Mouse (Mus musculus) embryonic facial prominence, embryonic 11.5 days (tissue): ENCODE data around the gene Mast4. TPM values are rescaled to one million over a fixed set of nuclear protein-coding genes. Genes with fewer than 3 reads are reported as not detected.
A peak's percentile ranks its signal among the peaks of the same experiment; 100 is the strongest.

Experiments
- ATAC-seq: fragments of 200-750 bp; cut with Nextera tagmentation; replicated peaks from 2 replicates; pipeline ENCODE4 v1.8.0; 2017; ENCODE audit warnings: low read depth; ENCODE audit not compliant: insufficient number of reproducible peaks, low FRiP score, low TSS enrichment
- DNase-seq: peaks from one replicate; pipeline ENCODE4 v3.0.0-alpha.2; 2015; ENCODE audit warnings: low spot score
- H3K27ac ChIP-seq: fragments of 300-500 bp; sonication (generic); replicated peaks from 2 replicates; pipeline ENCODE4 v1.5.1; 2014; ENCODE audit warnings: mild to moderate bottlenecking, low read depth, low read length, control low read depth
- H3K27me3 ChIP-seq: fragments of 300-500 bp; sonication (generic); 2 replicates; pipeline ENCODE4 v1.6.1; 2014; ENCODE audit warnings: mild to moderate bottlenecking, low read length, moderate library complexity, mixed read lengths; ENCODE audit not compliant: control insufficient read depth, insufficient read depth
- H3K36me3 ChIP-seq: fragments of 300-500 bp; sonication (generic); replicated peaks from 2 replicates; pipeline ENCODE4 v1.6.1; 2014; ENCODE audit warnings: low read depth, mild to moderate bottlenecking, low read length, moderate library complexity, mixed read lengths; ENCODE audit not compliant: control insufficient read depth, insufficient read depth
- H3K4me1 ChIP-seq: fragments of 300-500 bp; sonication (generic); 2 replicates; pipeline ENCODE4 v1.6.1; 2014; ENCODE audit warnings: low read length, mixed read lengths; ENCODE audit not compliant: control insufficient read depth, insufficient read depth
- H3K4me2 ChIP-seq: fragments of 300-500 bp; sonication (generic); 2 replicates; pipeline ENCODE4 v1.6.1; 2014; ENCODE audit warnings: low read depth, mild to moderate bottlenecking, control low read depth, low read length, moderate library complexity
- H3K4me3 ChIP-seq: fragments of 300-500 bp; sonication (generic); 2 replicates; pipeline ENCODE4 v1.5.1; 2014; ENCODE audit warnings: low read depth, low read length, control low read depth
- H3K9ac ChIP-seq: fragments of 300-500 bp; sonication (generic); replicated peaks from 2 replicates; pipeline ENCODE4 v1.6.1; 2014; ENCODE audit warnings: mild to moderate bottlenecking, control low read depth, low read length
- H3K9me3 ChIP-seq: fragments of 300-500 bp; sonication (generic); replicated peaks from 2 replicates; pipeline ENCODE4 v1.6.1; 2016; ENCODE audit warnings: mild to moderate bottlenecking, low read length, inconsistent platforms, mixed read lengths; ENCODE audit not compliant: control insufficient read depth
- WGBS: fragments of 180-500 bp; shearing (Covaris S2); extraction: QIAGEN DNeasy Blood & Tissue Kit; methylation state at CpG from one replicate; pipeline ENCODE4 v1.1.7; 2014; 5-methylcytosine and 5-hydroxymethylcytosine counted together
- polyA plus RNA-seq: library from polyadenylated mRNA; unstranded; fragments of >200 nt; fragmentation: Nextera tagmentation; extraction: Ambion mirVana; gene quantifications from 2 replicates; pipeline ENCODE4 v1.2.1, GENCODE M21; 2014

The Mast4 gene
- polyA plus RNA-seq, 1 experiment from 2014 or later = 17.1 TPM

- Histone ChIP-seq H3K27me3 (no peaks in the 10 kb centered on the region), H3K4me3 (no peak overlapping the region), H3K36me3 (no peaks in the 10 kb centered on the region), H3K27ac (no peak overlapping the region), H3K9ac (no peak overlapping the region), H3K9me3 (no peaks in the 10 kb centered on the region), H3K4me2 (no peak overlapping the region), H3K4me1 (peaks cover 3% of the 10 kb centered on the region)
- WGBS = 47% methylated on average over 15 of the region's 15 CpGs
- no peak for DNase-seq
- ATAC-seq = no peak
Measured at GRCm38 (mm10) chr13:102894287-102895234, 439.7 kb downstream of the Mast4 start.

DNA sequence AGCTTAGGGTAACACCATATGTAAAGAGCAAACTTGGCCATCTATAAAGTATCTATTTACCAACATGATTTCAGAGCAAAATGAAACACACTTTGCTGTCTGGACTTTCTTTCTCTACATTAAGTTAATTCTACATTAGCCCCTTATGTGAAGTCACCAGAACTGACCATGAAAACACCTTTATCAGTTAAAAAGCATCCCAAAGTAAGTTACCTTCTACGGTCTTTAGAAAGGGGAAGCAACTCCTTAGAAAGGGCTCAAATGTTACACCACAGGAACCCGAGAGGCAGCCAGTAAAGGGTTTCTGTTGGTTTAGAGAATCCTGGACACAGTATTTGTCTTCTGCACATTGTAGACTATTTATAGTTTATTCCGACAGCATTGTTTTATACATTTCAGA is 441.5 kb downstream of the Mast4 start:
- Histone ChIP-seq H3K9ac (no peak overlapping the region), H3K4me3 (no peak overlapping the region), H3K27me3 (no peaks in the 10 kb centered on the region), H3K9me3 (no peaks in the 10 kb centered on the region), H3K27ac (no peak overlapping the region), H3K36me3 (no peaks in the 10 kb centered on the region), H3K4me2 (no peak overlapping the region), H3K4me1 (peaks cover 3% of the 10 kb centered on the region; the same call in 1 of the 2 replicates)
- ATAC-seq (no peak), DNase-seq (no peak)
- WGBS = 86% methylated on average over 3 of the region's 3 CpGs

GRCm38 (mm10) chr13:102889989-102890388 is 444.3 kb downstream of the Mast4 start:
- no peak overlapping the region for H3K9ac ChIP-seq
- peaks cover 3% of the 10 kb centered on the region; the same call in 1 of the 2 replicates for H3K4me1 ChIP-seq
- WGBS = 80% methylated on average over 10 of the region's 10 CpGs
- H3K9me3 ChIP-seq = no peaks in the 10 kb centered on the region
- no peaks in the 10 kb centered on the region for H3K36me3 ChIP-seq
- ATAC-seq = no peak
- H3K27ac ChIP-seq = no peak overlapping the region
- no peaks in the 10 kb centered on the region for H3K27me3 ChIP-seq
- DNase-seq = no peak
- H3K4me2 ChIP-seq = no peak overlapping the region
- no peak overlapping the region for H3K4me3 ChIP-seq

GRCm38 (mm10) chr13:102889537-102889936 is 444.8 kb downstream of the Mast4 start:
- ATAC-seq = no peak
- no peak for DNase-seq
- Histone ChIP-seq H3K27ac (no peak overlapping the region), H3K4me3 (no peak overlapping the region), H3K4me2 (no peak overlapping the region), H3K9me3 (no peaks in the 10 kb centered on the region), H3K9ac (no peak overlapping the region), H3K27me3 (no peaks in the 10 kb centered on the region), H3K36me3 (no peaks in the 10 kb centered on the region), H3K4me1 (peaks cover 2% of the 10 kb centered on the region; the same call in 1 of the 2 replicates)
- WGBS = 83% methylated on average over 13 of the region's 13 CpGs

- Histone ChIP-seq H3K4me2 (no peak overlapping the region), H3K27ac (no peak overlapping the region)
- 81% methylated on average over 15 of the region's 15 CpGs for WGBS
Measured at GRCm38 (mm10) chr13:102888895-102889490, 445.3 kb downstream of the Mast4 start.

DNA sequence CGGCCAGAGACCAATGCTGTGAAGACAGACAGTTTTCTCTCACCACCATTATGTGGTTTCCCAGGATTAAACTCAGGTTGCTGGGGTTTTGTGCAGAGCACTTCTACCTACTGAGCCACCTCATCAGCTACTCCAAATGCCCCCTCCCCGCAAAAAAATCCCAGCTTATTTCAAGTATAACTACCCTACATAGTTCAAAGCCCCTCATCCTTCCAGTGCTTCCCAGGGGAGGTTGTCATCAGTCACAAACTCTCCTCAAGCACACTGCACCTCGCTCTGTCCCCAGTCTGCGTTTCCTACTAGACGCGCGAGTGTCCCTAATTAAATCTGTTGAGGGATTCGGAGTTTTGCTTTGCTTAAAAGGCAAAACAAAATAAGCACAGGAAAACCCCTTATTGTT is 446.1 kb downstream of the Mast4 start:
- WGBS = 76% methylated on average over 8 of the region's 8 CpGs

More at GRCm38 (mm10) chr13:102888895-102889490, 445.3 kb downstream of the Mast4 start:
- Histone ChIP-seq H3K4me3 (no peak overlapping the region), H3K27me3 (no peaks in the 10 kb centered on the region), H3K9me3 (no peaks in the 10 kb centered on the region), H3K4me1 (no peaks in the 10 kb centered on the region), H3K36me3 (no peaks in the 10 kb centered on the region), H3K9ac (no peak overlapping the region)
- DNase-seq (peak; percentile 44), ATAC-seq (no peak)

DNA sequence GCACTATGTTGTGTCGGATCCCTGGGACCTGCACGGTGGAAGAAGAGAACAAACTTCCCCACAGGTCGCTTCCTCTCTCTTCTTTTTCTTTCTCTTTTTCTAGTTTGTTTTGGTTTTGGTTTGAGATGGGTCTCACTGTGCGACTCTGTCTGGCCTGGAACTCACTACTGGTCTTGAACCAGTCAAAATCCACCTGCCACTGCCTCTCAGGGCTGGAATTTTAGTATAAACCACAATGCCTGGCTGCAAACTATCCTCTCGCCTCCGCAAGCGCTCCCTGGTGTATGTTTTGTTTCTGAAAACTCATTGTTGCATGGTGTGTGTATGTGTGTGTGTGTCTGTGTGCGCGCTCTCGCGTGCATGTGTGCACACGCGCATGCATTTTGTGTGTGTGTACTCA is 446.8 kb downstream of the Mast4 start:
- H3K27ac ChIP-seq = no peak overlapping the region
- no peak overlapping the region for H3K9ac ChIP-seq
- DNase-seq (no peak), ATAC-seq (no peak)
- H3K4me1 ChIP-seq = no peaks in the 10 kb centered on the region
- WGBS = 91% methylated on average over 13 of the region's 13 CpGs
- no peaks in the 10 kb centered on the region for H3K27me3 ChIP-seq
- H3K9me3 ChIP-seq = no peaks in the 10 kb centered on the region
- no peak overlapping the region for H3K4me2 ChIP-seq
- no peak overlapping the region for H3K4me3 ChIP-seq
- no peaks in the 10 kb centered on the region for H3K36me3 ChIP-seq

More for the DNA sequence above, 446.1 kb downstream of the Mast4 start:
- Histone ChIP-seq H3K9ac (no peak overlapping the region), H3K4me1 (no peaks in the 10 kb centered on the region), H3K4me3 (no peak overlapping the region), H3K4me2 (no peak overlapping the region), H3K36me3 (no peaks in the 10 kb centered on the region), H3K27me3 (no peaks in the 10 kb centered on the region), H3K9me3 (no peaks in the 10 kb centered on the region), H3K27ac (no peak overlapping the region)
- DNase-seq = no peak
- no peak for ATAC-seq

GRCm38 (mm10) chr13:102886788-102887187 is 447.5 kb downstream of the Mast4 start:
- H3K27me3 ChIP-seq = no peaks in the 10 kb centered on the region
- no peak overlapping the region for H3K9ac ChIP-seq
- ATAC-seq = no peak
- no peaks in the 10 kb centered on the region for H3K36me3 ChIP-seq
- no peak overlapping the region for H3K27ac ChIP-seq
- no peaks in the 10 kb centered on the region for H3K9me3 ChIP-seq
- 91% methylated on average over 8 of the region's 8 CpGs for WGBS
- no peak overlapping the region for H3K4me3 ChIP-seq
- no peak overlapping the region for H3K4me2 ChIP-seq
- no peaks in the 10 kb centered on the region for H3K4me1 ChIP-seq
- no peak for DNase-seq
